Mouse (Mus musculus): ENCODE measurements around the gene Hist1h2bb. TPM values are rescaled to one million over a fixed set of nuclear protein-coding genes. Genes with fewer than 3 reads are reported as not detected.
"Not testable (repeated sequence)": the region's sequence is repeated elsewhere in the genome, so short reads cannot be mapped to it uniquely, and the experiment has no call there.

Hist1h2bb gene
- polyA plus RNA-seq, 2 experiments: 1.2 to 13.5 TPM

- Histone ChIP-seq H3K27ac (replicated peaks; ENCODE audit: low read depth, low read length) (peak overlapping the region; percentile 94; the same call in 1 of the 2 replicates), H3K9ac (ENCODE audit: low read depth, low read length, severe bottlenecking) (no peak overlapping the region), H3K4me2 (replicated peaks; ENCODE audit: low read depth, low read length, severe bottlenecking) (peak overlapping the region; percentile 85), H3K4me3 (replicated peaks; ENCODE audit: low read length) (peak overlapping the region; percentile 52), H3K27me3 (ENCODE audit: control insufficient read depth, insufficient read depth, low read length) (no peaks in the 10 kb centered on the region), H3K9me3 (ENCODE audit: control insufficient read depth, low read length) (no peaks in the 10 kb centered on the region), H3K4me1 (ENCODE audit: control insufficient read depth, insufficient read depth, low read length) (peaks cover 24% of the 10 kb centered on the region), H3K36me3 (ENCODE audit: control insufficient read depth, insufficient read depth, low read length) (no peaks in the 10 kb centered on the region)
- ATAC-seq (ENCODE audit: low FRiP score, low read depth) (no peak), DNase-seq (ENCODE audit: low spot score) (no peak)
- no peak for TF ChIP-seq POLR2A (IDR thresholded peaks at IDR 0.05; ENCODE audit: borderline replicate concordance, extremely low read depth, insufficient read depth, insufficient read length)
- 74% methylated on average over 1 of the region's 1 CpGs for WGBS
These were observed 13.3 kb downstream of the Hist1h2bb start for GRCm38 (mm10) chr13:23759916-23760239.

GRCm38 (mm10) chr13:23760240-23760971, 13.9 kb downstream of the Hist1h2bb start:
- no peaks in the 10 kb centered on the region for H3K9me3 ChIP-seq (ENCODE audit: control insufficient read depth, low read length)
- TF ChIP-seq POLR2A (IDR thresholded peaks at IDR 0.05; ENCODE audit: borderline replicate concordance, extremely low read depth, insufficient read depth, insufficient read length): no peak
- H3K9ac ChIP-seq (ENCODE audit: low read depth, low read length, severe bottlenecking): peak overlapping the region; percentile 51
- no peaks in the 10 kb centered on the region for H3K27me3 ChIP-seq (ENCODE audit: control insufficient read depth, insufficient read depth, low read length)
- 1% methylated on average over 21 of the region's 27 CpGs for WGBS
- ATAC-seq (ENCODE audit: low FRiP score, low read depth): 0 out of 2 replicates have a peak, but pooled peaks have one; percentile 0
- peak overlapping the region; percentile 85 for H3K4me2 ChIP-seq (replicated peaks; ENCODE audit: low read depth, low read length, severe bottlenecking)
- no peaks in the 10 kb centered on the region for H3K36me3 ChIP-seq (ENCODE audit: control insufficient read depth, insufficient read depth, low read length)
- peak; percentile 49 for DNase-seq (ENCODE audit: low spot score)
- peak overlapping the region; percentile 94 for H3K27ac ChIP-seq (replicated peaks; ENCODE audit: low read depth, low read length)
- peak overlapping the region; percentile 52 for H3K4me3 ChIP-seq (replicated peaks; ENCODE audit: low read length)
- peaks cover 24% of the 10 kb centered on the region for H3K4me1 ChIP-seq (ENCODE audit: control insufficient read depth, insufficient read depth, low read length)

GRCm38 (mm10) chr13:23760972-23761864, 14.7 kb downstream of the Hist1h2bb start, which contains the start of gene Hist1h4a:
Hist1h4a (minus strand) TSS chr13:23761230.
- Histone ChIP-seq H3K9me3 (ENCODE audit: control insufficient read depth, low read length) (no peaks in the 10 kb centered on the region), H3K4me3 (replicated peaks; ENCODE audit: low read length) (peak within 1 kb of the TSS; percentile 52), H3K9ac (ENCODE audit: low read depth, low read length, severe bottlenecking) (peak within 1 kb of the TSS; percentile 64), H3K27ac (replicated peaks; ENCODE audit: low read depth, low read length) (peak within 1 kb of the TSS; percentile 94), H3K4me1 (ENCODE audit: control insufficient read depth, insufficient read depth, low read length) (peaks cover 24% of the 10 kb centered on the region), H3K27me3 (ENCODE audit: control insufficient read depth, insufficient read depth, low read length) (no peaks in the 10 kb centered on the region), H3K36me3 (ENCODE audit: control insufficient read depth, insufficient read depth, low read length) (no peaks in the 10 kb centered on the region), H3K4me2 (replicated peaks; ENCODE audit: low read depth, low read length, severe bottlenecking) (peak within 1 kb of the TSS; percentile 85)
- under 1% methylated on average over 54 of the region's 72 CpGs for whole genome bisulfite sequencing
- peak; percentile 98; the same call in 1 of the 2 replicates for TF ChIP-seq POLR2A (IDR thresholded peaks at IDR 0.05; ENCODE audit: borderline replicate concordance, extremely low read depth, insufficient read depth, insufficient read length)
- peak; percentile 99 for DNase-seq (ENCODE audit: low spot score)
- ATAC-seq (ENCODE audit: low FRiP score, low read depth): peak; percentile 78

- H3K36me3 ChIP-seq (ENCODE audit: control insufficient read depth, insufficient read depth, low read length); H3K9me3 ChIP-seq (ENCODE audit: control insufficient read depth, low read length); H3K27me3 ChIP-seq (ENCODE audit: control insufficient read depth, insufficient read depth, low read length): not testable (repeated sequence)
- Histone ChIP-seq H3K27ac (replicated peaks; ENCODE audit: low read depth, low read length) (peak within 1 kb of the TSS; percentile 94), H3K9ac (ENCODE audit: low read depth, low read length, severe bottlenecking) (peak within 1 kb of the TSS; percentile 64), H3K4me3 (replicated peaks; ENCODE audit: low read length) (peak within 1 kb of the TSS; percentile 52), H3K4me2 (replicated peaks; ENCODE audit: low read depth, low read length, severe bottlenecking) (peak within 1 kb of the TSS; percentile 85), H3K4me1 (ENCODE audit: control insufficient read depth, insufficient read depth, low read length) (peaks cover 24% of the 10 kb centered on the region)
- under 1% methylated on average over 25 of the region's 52 CpGs for WGBS
- peak; percentile 89; the same call in 1 of the 2 replicates for TF ChIP-seq POLR2A (IDR thresholded peaks at IDR 0.05; ENCODE audit: borderline replicate concordance, extremely low read depth, insufficient read depth, insufficient read length)
- ATAC-seq (ENCODE audit: low FRiP score, low read depth) (peak; percentile 78), DNase-seq (ENCODE audit: low spot score) (peak; percentile 96)
These were observed 15.6 kb downstream of the Hist1h2bb start, which contains the start of gene Hist1h3a for GRCm38 (mm10) chr13:23761871-23762821. Hist1h3a (minus strand) TSS chr13:23762386.

All from limb, embryonic 14.5 days (tissue).